Mouse (Mus musculus): ENCODE results near the gene Hist1h4b. TPM values are rescaled to one million over a fixed set of nuclear protein-coding genes. Genes with fewer than 3 reads are reported as not detected.
"Not testable (repeated sequence)": the region's sequence is repeated elsewhere in the genome, so short reads cannot be mapped to it uniquely, and the experiment has no call there.

Gene Hist1h4b
- total and polyA plus RNA-seq, 2 experiments from 2014 or later, result 1.8 to 254 TPM

- WGBS, result under 1% methylated on average over 26 of the region's 47 CpGs
- not testable (repeated sequence) for H3K9me3 ChIP-seq (ENCODE audit: low read length); H3K4me1 ChIP-seq (ENCODE audit: insufficient read depth); H3K36me3 ChIP-seq (ENCODE audit: insufficient read depth); H3K27me3 ChIP-seq (ENCODE audit: insufficient read depth, low read length)
- Histone ChIP-seq H3K27ac (ENCODE audit: low read depth, low read length) (peak within 1 kb of the TSS; percentile 93), H3K9ac (peak within 1 kb of the TSS; percentile 62), H3K4me2 (ENCODE audit: low read depth) (peak within 1 kb of the TSS; percentile 69), H3K4me3 (ENCODE audit: low read depth, low read length) (peak within 1 kb of the TSS; percentile 40)
- TF ChIP-seq CTCF (IDR thresholded peaks at IDR 0.05; ENCODE audit: low read depth), result 0 out of 2 replicates have a peak, but pooled peaks have one; percentile 15
- peak; percentile 80 for DNase-seq
- peak; percentile 57 for ATAC-seq
Measured at GRCm38 (mm10) chr13:23750839-23751477, 5.9 kb upstream of the Hist1h4b start, which contains the start of gene Hist1h2ab. Hist1h2ab (plus strand) TSS chr13:23751126.

GRCm38 (mm10) chr13:23751478-23751956 is 5.3 kb upstream of the Hist1h4b start:
- 1% methylated on average over 11 of the region's 11 CpGs for WGBS
- H3K27ac ChIP-seq (ENCODE audit: low read depth, low read length), result peak overlapping the region; percentile 93
- DNase-seq, result peak; percentile 33
- no peaks in the 10 kb centered on the region for H3K4me1 ChIP-seq (ENCODE audit: insufficient read depth)
- H3K27me3 ChIP-seq (ENCODE audit: insufficient read depth, low read length), result no peaks in the 10 kb centered on the region
- no peak for ATAC-seq
- no peak for TF ChIP-seq CTCF (IDR thresholded peaks at IDR 0.05; ENCODE audit: low read depth)
- H3K9me3 ChIP-seq (ENCODE audit: low read length), result no peaks in the 10 kb centered on the region
- peak overlapping the region; percentile 40 for H3K4me3 ChIP-seq (ENCODE audit: low read depth, low read length)
- no peaks in the 10 kb centered on the region for H3K36me3 ChIP-seq (ENCODE audit: insufficient read depth)
- H3K4me2 ChIP-seq (ENCODE audit: low read depth), result peak overlapping the region; percentile 69
- H3K9ac ChIP-seq, result peak overlapping the region; percentile 62; the same call in 1 of the 2 replicates

- Histone ChIP-seq H3K27ac (ENCODE audit: low read depth, low read length) (peak within 1 kb of the TSS; percentile 93), H3K9ac (peak within 1 kb of the TSS; percentile 62), H3K4me3 (ENCODE audit: low read depth, low read length) (peak within 1 kb of the TSS; percentile 40), H3K4me2 (ENCODE audit: low read depth) (peak within 1 kb of the TSS; percentile 69)
- H3K36me3 ChIP-seq (ENCODE audit: insufficient read depth); H3K4me1 ChIP-seq (ENCODE audit: insufficient read depth); H3K9me3 ChIP-seq (ENCODE audit: low read length); H3K27me3 ChIP-seq (ENCODE audit: insufficient read depth, low read length): not testable (repeated sequence)
- DNase-seq, result peak; percentile 95
- ATAC-seq, result peak; percentile 76
- WGBS, result 1% methylated on average over 19 of the region's 47 CpGs
Measured at GRCm38 (mm10) chr13:23752067-23752741, 4.6 kb upstream of the Hist1h4b start, which contains the start of gene Hist1h3b. Hist1h3b (plus strand) TSS chr13:23752267.

- Histone ChIP-seq H3K9ac (no peak overlapping the region), H3K4me3 (ENCODE audit: low read depth, low read length) (no peak overlapping the region), H3K4me2 (ENCODE audit: low read depth) (peak overlapping the region; percentile 69), H3K4me1 (ENCODE audit: insufficient read depth) (no peaks in the 10 kb centered on the region), H3K27me3 (ENCODE audit: insufficient read depth, low read length) (no peaks in the 10 kb centered on the region), H3K27ac (ENCODE audit: low read depth, low read length) (no peak overlapping the region), H3K36me3 (ENCODE audit: insufficient read depth) (no peaks in the 10 kb centered on the region), H3K9me3 (ENCODE audit: low read length) (no peaks in the 10 kb centered on the region)
- DNase-seq, result no peak
- no peak for ATAC-seq
- TF ChIP-seq CTCF (IDR thresholded peaks at IDR 0.05; ENCODE audit: low read depth), result no peak
- 1% methylated on average over 6 of the region's 6 CpGs for WGBS
Measured at GRCm38 (mm10) chr13:23752742-23753172, 4.1 kb upstream of the Hist1h4b start.

- Histone ChIP-seq H3K36me3 (ENCODE audit: insufficient read depth) (no peaks in the 10 kb centered on the region), H3K4me2 (ENCODE audit: low read depth) (no peak overlapping the region), H3K27ac (ENCODE audit: low read depth, low read length) (no peak overlapping the region), H3K4me3 (ENCODE audit: low read depth, low read length) (no peak overlapping the region), H3K9me3 (ENCODE audit: low read length) (no peaks in the 10 kb centered on the region), H3K4me1 (ENCODE audit: insufficient read depth) (no peaks in the 10 kb centered on the region), H3K9ac (no peak overlapping the region), H3K27me3 (ENCODE audit: insufficient read depth, low read length) (no peaks in the 10 kb centered on the region)
- TF ChIP-seq CTCF (IDR thresholded peaks at IDR 0.05; ENCODE audit: low read depth), result no peak
- DNase-seq (no peak), ATAC-seq (no peak)
- 48% methylated on average over 4 of the region's 4 CpGs for WGBS
Measured at GRCm38 (mm10) chr13:23753314-23754078, 3.3 kb upstream of the Hist1h4b start.

GRCm38 (mm10) chr13:23755000-23755399 is 1.8 kb upstream of the Hist1h4b start:
- TF ChIP-seq CTCF (IDR thresholded peaks at IDR 0.05; ENCODE audit: low read depth), result no peak
- ATAC-seq, result no peak

More at GRCm38 (mm10) chr13:23755000-23755399, 1.8 kb upstream of the Hist1h4b start:
- Histone ChIP-seq H3K27ac (ENCODE audit: low read depth, low read length) (no peak overlapping the region), H3K9me3 (ENCODE audit: low read length) (no peaks in the 10 kb centered on the region), H3K9ac (no peak overlapping the region), H3K27me3 (ENCODE audit: insufficient read depth, low read length) (no peaks in the 10 kb centered on the region), H3K36me3 (ENCODE audit: insufficient read depth) (no peaks in the 10 kb centered on the region), H3K4me2 (ENCODE audit: low read depth) (no peak overlapping the region), H3K4me3 (ENCODE audit: low read depth, low read length) (no peak overlapping the region), H3K4me1 (ENCODE audit: insufficient read depth) (0 out of 2 replicates have a peak, but pooled peaks cover under 1% of the 10 kb centered on the region)
- no peak for DNase-seq

Data from forebrain, postnatal 0 days (tissue).